Mouse (Mus musculus) thymus, adult 2 months (tissue): ENCODE measurements around the gene Prkrip1.

ENCODE experiments used
- CTCF ChIP-seq: fragments of 200-500 bp; IDR thresholded peaks from 2 replicates; pipeline ENCODE4 v1.5.1; 2012; ENCODE audit warnings: mild to moderate bottlenecking, control low read depth, low read length, moderate library complexity, borderline replicate concordance; ENCODE audit not compliant: control insufficient read depth, poor library complexity, insufficient read depth; ENCODE audit errors: extremely low read depth
- POLR2A ChIP-seq: fragments of 200-500 bp; IDR thresholded peaks from 2 replicates; pipeline ENCODE4 v1.6.1; 2012; ENCODE audit warnings: mild to moderate bottlenecking, low read length, control low read depth, moderate library complexity; ENCODE audit not compliant: control insufficient read depth, poor library complexity, insufficient read depth; ENCODE audit errors: extremely low read depth

GRCm38 (mm10) chr5:136226246-136226876, 27.6 kb upstream of the Prkrip1 start:
- TF ChIP-seq CTCF (no peak), POLR2A (no peak)
